Mouse (Mus musculus): ENCODE results near the gene Pafah1b1. TPM values are rescaled to one million over a fixed set of nuclear protein-coding genes. Genes with fewer than 3 reads are reported as not detected.

Pafah1b1 gene
- total and polyA plus RNA-seq, 2 experiments = 8.1 to 40.6 TPM

GRCm38 (mm10) chr11:74675156-74675555 lies 49.3 kb downstream of the Pafah1b1 start:
- Histone ChIP-seq H3K27ac (replicated peaks; ENCODE audit: insufficient read depth, low read depth, low read length) (no peak overlapping the region), H3K27me3 (ENCODE audit: control insufficient read depth, insufficient read depth, low read length) (no peaks in the 10 kb centered on the region), H3K36me3 (ENCODE audit: control insufficient read depth, insufficient read depth, low read length) (peaks cover 46% of the 10 kb centered on the region), H3K9ac (ENCODE audit: low read depth, low read length) (no peak overlapping the region), H3K4me3 (ENCODE audit: insufficient read depth, low read depth, low read length) (no peak overlapping the region), H3K79me2 (ENCODE audit: control insufficient read depth, insufficient read depth, low read length) (no peaks in the 10 kb centered on the region), H3K4me1 (ENCODE audit: control insufficient read depth, insufficient read depth, low read length) (peaks cover 4% of the 10 kb centered on the region; the same call in 1 of the 2 replicates)
- no peak for DNase-seq (ENCODE audit: extremely low read depth, low read depth, low spot score)
- WGBS = 83% methylated on average over 4 of the region's 4 CpGs
- TF ChIP-seq CTCF (IDR thresholded peaks at IDR 0.05; ENCODE audit: low read depth, low read length) (no peak), POLR2A (IDR thresholded peaks at IDR 0.05; ENCODE audit: extremely low read depth, insufficient read depth, low read length) (no peak)

GRCm38 (mm10) chr11:74674713-74675112 lies 49.8 kb downstream of the Pafah1b1 start:
- Histone ChIP-seq H3K27ac (replicated peaks; ENCODE audit: insufficient read depth, low read depth, low read length) (no peak overlapping the region), H3K4me3 (ENCODE audit: insufficient read depth, low read depth, low read length) (no peak overlapping the region), H3K36me3 (ENCODE audit: control insufficient read depth, insufficient read depth, low read length) (peaks cover 42% of the 10 kb centered on the region), H3K9ac (ENCODE audit: low read depth, low read length) (no peak overlapping the region), H3K4me1 (ENCODE audit: control insufficient read depth, insufficient read depth, low read length) (peaks cover 4% of the 10 kb centered on the region; the same call in 1 of the 2 replicates), H3K27me3 (ENCODE audit: control insufficient read depth, insufficient read depth, low read length) (no peaks in the 10 kb centered on the region), H3K79me2 (ENCODE audit: control insufficient read depth, insufficient read depth, low read length) (no peaks in the 10 kb centered on the region)
- DNase-seq (ENCODE audit: extremely low read depth, low read depth, low spot score) = no peak
- 92% methylated on average over 8 of the region's 8 CpGs for WGBS
- TF ChIP-seq CTCF (IDR thresholded peaks at IDR 0.05; ENCODE audit: low read depth, low read length) = no peak
- TF ChIP-seq POLR2A (IDR thresholded peaks at IDR 0.05; ENCODE audit: extremely low read depth, insufficient read depth, low read length) = no peak

- no peak overlapping the region for H3K27ac ChIP-seq (replicated peaks; ENCODE audit: insufficient read depth, low read depth, low read length)
- H3K27me3 ChIP-seq (ENCODE audit: control insufficient read depth, insufficient read depth, low read length) = no peaks in the 10 kb centered on the region
- 73% methylated on average over 1 of the region's 1 CpGs for WGBS
- H3K79me2 ChIP-seq (ENCODE audit: control insufficient read depth, insufficient read depth, low read length) = no peaks in the 10 kb centered on the region
- H3K4me1 ChIP-seq (ENCODE audit: control insufficient read depth, insufficient read depth, low read length) = peaks cover 4% of the 10 kb centered on the region; the same call in 1 of the 2 replicates
- no peak for TF ChIP-seq CTCF (IDR thresholded peaks at IDR 0.05; ENCODE audit: low read depth, low read length)
- no peak for TF ChIP-seq POLR2A (IDR thresholded peaks at IDR 0.05; ENCODE audit: extremely low read depth, insufficient read depth, low read length)
- peaks cover 41% of the 10 kb centered on the region for H3K36me3 ChIP-seq (ENCODE audit: control insufficient read depth, insufficient read depth, low read length)
- no peak overlapping the region for H3K4me3 ChIP-seq (ENCODE audit: insufficient read depth, low read depth, low read length)
- H3K9ac ChIP-seq (ENCODE audit: low read depth, low read length) = no peak overlapping the region
- no peak for DNase-seq (ENCODE audit: extremely low read depth, low read depth, low spot score)
Observed at GRCm38 (mm10) chr11:74673561-74673960, 50.9 kb downstream of the Pafah1b1 start.

- H3K4me1 ChIP-seq (ENCODE audit: control insufficient read depth, insufficient read depth, low read length) = peaks cover under 1% of the 10 kb centered on the region; the same call in 1 of the 2 replicates
- H3K36me3 ChIP-seq (ENCODE audit: control insufficient read depth, insufficient read depth, low read length) = peaks cover 36% of the 10 kb centered on the region
- no peaks in the 10 kb centered on the region for H3K27me3 ChIP-seq (ENCODE audit: control insufficient read depth, insufficient read depth, low read length)
- DNase-seq (ENCODE audit: extremely low read depth, low read depth, low spot score) = no peak
- H3K4me3 ChIP-seq (ENCODE audit: insufficient read depth, low read depth, low read length) = no peak overlapping the region
- TF ChIP-seq POLR2A (IDR thresholded peaks at IDR 0.05; ENCODE audit: extremely low read depth, insufficient read depth, low read length) (no peak), CTCF (IDR thresholded peaks at IDR 0.05; ENCODE audit: low read depth, low read length) (no peak)
- WGBS = 67% methylated on average over 6 of the region's 6 CpGs
- no peak overlapping the region for H3K9ac ChIP-seq (ENCODE audit: low read depth, low read length)
- H3K27ac ChIP-seq (replicated peaks; ENCODE audit: insufficient read depth, low read depth, low read length) = no peak overlapping the region
- no peaks in the 10 kb centered on the region for H3K79me2 ChIP-seq (ENCODE audit: control insufficient read depth, insufficient read depth, low read length)
Observed at GRCm38 (mm10) chr11:74672901-74673513, 51.5 kb downstream of the Pafah1b1 start.

GRCm38 (mm10) chr11:74671839-74672238 lies 52.6 kb downstream of the Pafah1b1 start:
- Histone ChIP-seq H3K36me3 (ENCODE audit: control insufficient read depth, insufficient read depth, low read length) (peaks cover 29% of the 10 kb centered on the region), H3K9ac (ENCODE audit: low read depth, low read length) (no peak overlapping the region), H3K27me3 (ENCODE audit: control insufficient read depth, insufficient read depth, low read length) (no peaks in the 10 kb centered on the region), H3K4me3 (ENCODE audit: insufficient read depth, low read depth, low read length) (no peak overlapping the region), H3K4me1 (ENCODE audit: control insufficient read depth, insufficient read depth, low read length) (no peaks in the 10 kb centered on the region), H3K27ac (replicated peaks; ENCODE audit: insufficient read depth, low read depth, low read length) (no peak overlapping the region), H3K79me2 (ENCODE audit: control insufficient read depth, insufficient read depth, low read length) (no peaks in the 10 kb centered on the region)
- TF ChIP-seq POLR2A (IDR thresholded peaks at IDR 0.05; ENCODE audit: extremely low read depth, insufficient read depth, low read length) (no peak), CTCF (IDR thresholded peaks at IDR 0.05; ENCODE audit: low read depth, low read length) (no peak)
- WGBS = 77% methylated on average over 5 of the region's 5 CpGs
- DNase-seq (ENCODE audit: extremely low read depth, low read depth, low spot score) = no peak

GRCm38 (mm10) chr11:74671013-74671412 lies 53.5 kb downstream of the Pafah1b1 start:
- H3K4me3 ChIP-seq (ENCODE audit: insufficient read depth, low read depth, low read length) = no peak overlapping the region
- no peaks in the 10 kb centered on the region for H3K79me2 ChIP-seq (ENCODE audit: control insufficient read depth, insufficient read depth, low read length)
- H3K27ac ChIP-seq (replicated peaks; ENCODE audit: insufficient read depth, low read depth, low read length) = no peak overlapping the region
- WGBS = 94% methylated on average over 1 of the region's 1 CpGs
- TF ChIP-seq POLR2A (IDR thresholded peaks at IDR 0.05; ENCODE audit: extremely low read depth, insufficient read depth, low read length) = no peak
- TF ChIP-seq CTCF (IDR thresholded peaks at IDR 0.05; ENCODE audit: low read depth, low read length) = no peak
- H3K27me3 ChIP-seq (ENCODE audit: control insufficient read depth, insufficient read depth, low read length) = no peaks in the 10 kb centered on the region
- peaks cover 29% of the 10 kb centered on the region for H3K36me3 ChIP-seq (ENCODE audit: control insufficient read depth, insufficient read depth, low read length)
- DNase-seq (ENCODE audit: extremely low read depth, low read depth, low spot score) = no peak
- no peaks in the 10 kb centered on the region for H3K4me1 ChIP-seq (ENCODE audit: control insufficient read depth, insufficient read depth, low read length)
- H3K9ac ChIP-seq (ENCODE audit: low read depth, low read length) = no peak overlapping the region
